9 mouse cellular contexts compared by ENCODE assay signal in genomic region chr11:22002783-22003340, GRCm38 (mm10). TPM values are rescaled to one million over a fixed set of nuclear protein-coding genes. Genes with fewer than 3 reads are reported as not detected.
A peak's percentile ranks its signal among the peaks of the same experiment; 100 is the strongest.
DNase-seq lines count a peak whose midpoint lies in the region; ATAC-seq and TF ChIP-seq lines count a peak whose summit lies in the region.
"Had no signal": no experiment of that assay in that cellular context is flagged by ENCODE, and none has a peak within 500 bp of the region (broad histone marks: within the 10 kb centered on the region; RNA-seq: fewer than 3 reads in every experiment).

Gene Otx1 (minus strand): TSS chr11:22002897.

- H3K27ac ChIP-seq in layer of hippocampus, adult 2 months = peak within 1 kb of the TSS; percentile 81
- peak within 1 kb of the TSS; percentile 71 for H3K27ac ChIP-seq in embryonic facial prominence, embryonic 14.5 days (replicated peaks; ENCODE audit: low read depth, low read length)
- H3K27ac ChIP-seq in hindbrain, embryonic 13.5 days = peak within 1 kb of the TSS; percentile 30; the same call in 1 of the 2 replicates
- no peak within 1 kb of the TSS for H3K27ac ChIP-seq in liver, embryonic 13.5 days
- H3K27ac ChIP-seq: macrophage had no signal

- H3K9me3 ChIP-seq in embryonic facial prominence, embryonic 14.5 days (ENCODE audit: control insufficient read depth, low read length) = no peaks in the 10 kb centered on the region
- H3K9me3 ChIP-seq in hindbrain, embryonic 13.5 days = no peaks in the 10 kb centered on the region
- H3K9me3 ChIP-seq in liver, embryonic 13.5 days (replicated peaks) = no peaks in the 10 kb centered on the region

- peaks cover 86% of the 10 kb centered on the region for H3K27me3 ChIP-seq in embryonic facial prominence, embryonic 14.5 days (replicated peaks; ENCODE audit: control insufficient read depth, insufficient read depth, low read length)
- H3K27me3 ChIP-seq in hindbrain, embryonic 13.5 days = peaks cover 98% of the 10 kb centered on the region
- H3K27me3 ChIP-seq in liver, embryonic 13.5 days = peaks cover 100% of the 10 kb centered on the region

- no peak for TF ChIP-seq CTCF in layer of hippocampus, adult 2 months (conservative IDR thresholded peaks at IDR 0.05)

- WGBS in embryonic facial prominence, embryonic 14.5 days = 1% methylated on average over 34 of the region's 34 CpGs
- WGBS in hindbrain, embryonic 13.5 days = under 1% methylated on average over 34 of the region's 34 CpGs
- WGBS in liver, embryonic 13.5 days (ENCODE audit: insufficient replicate concordance) = 1% methylated on average over 34 of the region's 34 CpGs

- H3K36me3 ChIP-seq in embryonic facial prominence, embryonic 14.5 days (ENCODE audit: control insufficient read depth, insufficient read depth, low read length) = no peaks in the 10 kb centered on the region
- H3K36me3 ChIP-seq in hindbrain, embryonic 13.5 days = no peaks in the 10 kb centered on the region
- no peaks in the 10 kb centered on the region for H3K36me3 ChIP-seq in liver, embryonic 13.5 days

- ATAC-seq in embryonic facial prominence, embryonic 14.5 days (ENCODE audit: low read depth) = no peak
- ATAC-seq in hindbrain, embryonic 13.5 days (ENCODE audit: low FRiP score) = no peak
- ATAC-seq in liver, embryonic 13.5 days (ENCODE audit: low read depth) = no peak

- H3K4me1 ChIP-seq in embryonic facial prominence, embryonic 14.5 days (ENCODE audit: control insufficient read depth, insufficient read depth, low read length) = peaks cover 4% of the 10 kb centered on the region; the same call in 1 of the 2 replicates
- peaks cover 32% of the 10 kb centered on the region for H3K4me1 ChIP-seq in hindbrain, embryonic 13.5 days (replicated peaks)
- peaks cover 38% of the 10 kb centered on the region for H3K4me1 ChIP-seq in liver, embryonic 13.5 days (replicated peaks)

- H3K4me2 ChIP-seq in embryonic facial prominence, embryonic 14.5 days (ENCODE audit: low read depth, low read length) = peak within 1 kb of the TSS; percentile 89
- peak within 1 kb of the TSS; percentile 59 for H3K4me2 ChIP-seq in hindbrain, embryonic 13.5 days
- peak within 1 kb of the TSS; percentile 72 for H3K4me2 ChIP-seq in liver, embryonic 13.5 days

- peak within 1 kb of the TSS; percentile 63 for H3K9ac ChIP-seq in embryonic facial prominence, embryonic 14.5 days (ENCODE audit: low read depth, low read length)
- 0 out of 2 replicates have a peak within 1 kb of the TSS, but pooled peaks have one; percentile 24 for H3K9ac ChIP-seq in hindbrain, embryonic 13.5 days
- H3K9ac ChIP-seq in liver, embryonic 13.5 days = no peak within 1 kb of the TSS

- H3K4me3 ChIP-seq in layer of hippocampus, adult 2 months = peak within 1 kb of the TSS; percentile 58
- peak within 1 kb of the TSS; percentile 55 for H3K4me3 ChIP-seq in embryonic facial prominence, embryonic 14.5 days (ENCODE audit: low read depth, low read length)
- H3K4me3 ChIP-seq in hindbrain, embryonic 13.5 days = peak within 1 kb of the TSS; percentile 40
- H3K4me3 ChIP-seq in liver, embryonic 13.5 days (replicated peaks) = peak within 1 kb of the TSS; percentile 56

- DNase-seq in layer of hippocampus, adult 2 months (ENCODE audit: low spot score in 2 of 2) = peak in 1 of 2 experiments; percentile 9
- DNase-seq in layer of hippocampus, adult 18-20 months (ENCODE audit: low spot score in 2 of 2) = no peak
- peak; percentile 51 for DNase-seq in MN1 (ENCODE audit: low spot score)
- no peak for DNase-seq in embryonic facial prominence, embryonic 14.5 days (ENCODE audit: low spot score)
- no peak for DNase-seq in liver, embryonic 13.5 days
- peak; percentile 22 for DNase-seq in right cerebral cortex, postnatal 25 days
- no peak for DNase-seq in frontal cortex, adult 2 months (ENCODE audit: extremely low spot score in 1 of 2, low spot score in 1 of 2)

RNA-seq across cellular contexts. Expression of gene Otx1, which starts in this region (rescaled TPM):
- 1 to 10 TPM; 3.6 to 4.2 TPM for total RNA-seq in layer of hippocampus, adult 2 months (2021)
- 1 to 10 TPM; 3.2 to 4.6 TPM for total RNA-seq in layer of hippocampus, adult 18-20 months (2021)
- 2.8 TPM in 2 replicates for polyA plus RNA-seq in embryonic facial prominence, embryonic 14.5 days (2014; fragmentation: Nextera tagmentation; extraction: Ambion mirVana)
- 1.6 and 2.1 TPM in 2 replicates for polyA plus RNA-seq in hindbrain, embryonic 13.5 days (2015; fragmentation: Nextera tagmentation; extraction: Ambion mirVana)
- not detected in 2 replicates for polyA plus RNA-seq in liver, embryonic 13.5 days (2015; fragmentation: Nextera tagmentation; extraction: Ambion mirVana)
- polyA plus RNA-seq in frontal cortex, adult 2 months (2012; rRNA removed) = 3.5 and 3.7 TPM in 2 replicates
- polyA plus RNA-seq: macrophage had no signal

Comparison
In these comparisons a context has a peak if more than half of its experiments do, and no peak if none do; other contexts are left out.
1. DNase-seq: peak in MN1 (single experiment) and right cerebral cortex, postnatal 25 days (single experiment); none in layer of hippocampus, adult 18-20 months (0 of 2), embryonic facial prominence, embryonic 14.5 days (single experiment), liver, embryonic 13.5 days (single experiment) and frontal cortex, adult 2 months (0 of 2).
2. Peak in every context shown above with its lines, with median percentiles within 50 percentile points of each other: H3K4me3 ChIP-seq and H3K4me2 ChIP-seq.